Mouse (Mus musculus): ENCODE results near the gene Gstp3. TPM values are rescaled to one million over a fixed set of nuclear protein-coding genes. Genes with fewer than 3 reads are reported as not detected.

Gene Gstp3
- 26.6 TPM for total RNA-seq (2023)

DNA sequence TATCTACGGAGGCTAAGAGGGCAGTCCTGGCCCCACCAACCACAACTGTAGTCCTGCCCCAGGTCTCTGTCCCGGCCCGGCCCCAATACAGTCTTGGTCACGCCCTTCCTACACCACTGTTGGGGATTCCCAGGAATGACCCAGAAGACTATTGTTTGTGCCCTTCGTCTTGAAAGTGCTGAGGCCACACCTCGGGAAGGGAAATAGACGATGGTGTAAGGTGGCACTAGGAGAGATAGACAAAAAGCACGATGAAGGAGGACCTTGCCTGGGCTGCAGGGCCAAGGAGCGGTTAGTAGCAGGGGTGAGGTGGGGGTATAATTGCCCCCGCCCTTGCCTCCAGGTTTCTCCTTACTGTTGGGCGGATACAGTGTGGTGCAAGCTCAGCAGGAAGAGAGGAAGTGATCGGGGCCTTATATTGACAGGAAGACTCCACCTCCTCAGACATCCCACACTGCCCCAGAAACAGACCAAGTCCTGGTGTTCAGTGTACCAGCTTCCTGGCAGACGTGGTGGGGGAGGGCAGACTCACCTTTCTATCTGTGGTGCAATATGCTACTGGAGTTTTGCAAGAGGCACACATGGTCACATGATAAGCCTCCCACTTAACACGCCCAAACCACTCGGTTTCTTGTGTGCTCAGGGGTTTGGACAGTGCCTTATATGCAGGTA is at the start of gene Gstp3:
Gene Gstp3 (minus strand): TSS at position 501 of the 672 bp plus-strand sequence.

GRCm38 (mm10) chr19:4099837-4100717 is 40.7 kb upstream of the Gstp3 start, which contains the start of gene Pitpnm1:
Gene Pitpnm1, plus strand, starts transcription at chr19:4099998.

DNA sequence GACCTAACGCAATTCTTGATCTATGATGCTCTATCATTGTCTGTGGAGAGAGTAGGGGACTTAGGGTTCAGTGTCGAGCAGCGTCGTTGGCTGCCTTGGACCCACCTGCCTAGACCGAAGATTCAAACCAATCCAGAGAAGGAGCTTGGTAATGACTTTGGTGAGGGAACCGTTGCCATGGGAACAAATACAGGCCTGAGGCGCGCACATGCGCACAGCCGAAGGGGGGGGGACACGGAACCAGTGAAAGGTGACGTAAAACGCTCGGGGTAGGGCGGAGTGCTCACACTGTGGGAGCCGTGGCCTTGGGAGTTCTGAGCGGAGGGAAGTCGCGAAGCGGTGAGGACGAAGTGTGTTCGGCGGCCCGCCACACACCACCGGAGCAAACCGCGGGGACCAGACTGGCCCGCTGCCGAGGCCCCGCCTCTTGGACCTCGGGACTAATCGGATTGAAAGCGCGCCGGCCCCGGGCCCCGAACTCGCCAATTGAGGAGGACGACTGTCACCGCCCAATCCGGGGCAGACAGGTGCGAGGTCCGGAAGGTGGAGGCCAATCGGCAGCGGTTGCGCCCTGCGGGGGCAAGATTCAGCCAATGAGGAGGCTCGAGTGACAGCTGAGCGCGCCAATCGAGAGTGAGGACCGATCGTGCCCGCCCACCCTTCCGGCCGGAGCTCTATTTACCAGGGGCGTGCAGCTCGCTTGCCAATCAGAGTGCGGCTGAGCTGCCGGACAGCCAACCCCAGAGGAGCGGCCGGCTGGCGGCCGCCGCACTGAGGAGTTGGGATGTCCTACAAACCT is 37.5 kb upstream of the Gstp3 start, which contains the start of gene Cdk2ap2:
Gene Cdk2ap2 (plus strand): TSS at position 541 of the 799 bp plus-strand sequence.

DNA sequence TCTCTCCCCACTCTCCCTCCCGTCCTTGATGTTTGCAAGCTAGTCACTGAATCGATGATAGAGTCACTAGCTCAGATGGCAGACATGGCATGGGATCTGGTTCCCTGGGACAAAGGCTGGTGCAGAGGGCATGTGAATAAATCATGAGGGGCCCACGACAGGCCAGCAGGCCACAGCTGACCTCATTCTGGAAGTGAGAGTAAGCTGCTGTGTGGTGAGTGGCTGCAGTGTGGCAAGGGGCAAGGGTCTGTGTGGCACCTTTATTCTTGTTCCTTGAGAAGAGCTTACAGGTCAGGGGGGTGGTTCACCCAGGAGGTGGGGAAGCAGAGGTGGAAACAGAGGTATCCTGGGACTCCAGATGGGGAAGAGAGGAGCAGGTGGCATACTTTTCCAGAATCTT is 22.0 kb upstream of the Gstp3 start, which contains the start of gene Cabp2:
Gene Cabp2 (plus strand): TSS at position 185 of the 400 bp plus-strand sequence.

GRCm38 (mm10) chr19:4045966-4046865 is 13.2 kb downstream of the Gstp3 start, which contains the start of gene Gstp2:
Gene Gstp2, minus strand, starts transcription at chr19:4046023.

DNA sequence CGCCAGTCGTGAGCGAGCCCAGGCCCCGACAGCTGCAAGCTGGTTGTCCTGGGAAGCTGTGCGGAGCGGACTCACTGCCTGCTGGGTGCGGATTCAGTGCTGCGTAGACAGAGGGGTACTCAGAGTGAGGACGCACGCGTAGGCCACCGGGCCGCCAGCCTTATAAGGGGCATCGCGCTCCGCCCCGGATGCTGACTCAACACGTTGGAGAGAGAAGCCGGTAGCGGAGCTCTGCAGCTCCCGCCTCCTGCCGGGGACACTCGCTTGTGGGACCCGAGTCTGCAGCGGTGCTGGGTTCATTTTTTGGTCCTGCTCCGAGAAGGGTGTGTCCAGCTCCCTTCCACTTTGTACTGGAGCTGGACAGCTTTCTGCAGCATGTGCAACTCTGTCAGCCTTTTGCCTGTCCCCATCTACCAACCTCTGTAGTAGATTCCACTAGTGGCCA is 21.6 kb downstream of the Gstp3 start, which contains the start of gene Gstp1:
Gene Gstp1 (minus strand): TSS at position 198 of the 445 bp plus-strand sequence.

DNA sequence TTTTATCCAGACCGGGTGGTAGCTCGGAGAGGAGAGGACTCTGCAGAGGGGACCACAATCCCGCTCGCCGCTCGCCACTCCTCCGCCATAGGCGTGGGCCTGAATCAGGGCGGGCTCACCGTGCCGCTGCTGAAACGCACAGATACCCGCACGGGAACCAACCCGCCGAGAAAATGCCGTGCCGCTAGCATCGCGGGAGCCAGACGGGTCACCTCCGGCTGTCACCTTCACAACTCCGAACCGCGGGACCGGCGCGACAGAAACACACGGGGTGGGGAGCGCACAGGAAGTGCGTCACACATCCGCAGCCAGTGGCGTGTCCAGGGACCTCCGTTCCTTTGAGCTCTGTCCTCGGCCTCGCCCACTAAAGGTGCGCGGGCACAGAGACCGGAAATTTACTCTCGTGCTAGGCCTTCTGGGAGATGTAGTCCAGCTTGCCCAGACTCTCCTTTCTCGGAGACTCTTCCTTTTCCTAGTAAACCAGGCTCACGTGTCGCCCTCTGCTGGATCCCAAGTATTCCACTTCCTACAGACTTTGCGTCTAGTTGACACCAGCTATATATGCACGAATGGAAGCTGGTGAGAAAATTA is 46.8 kb downstream of the Gstp3 start, which contains the start of gene Ndufv1:
Gene Ndufv1 (minus strand): TSS at position 375 of the 591 bp plus-strand sequence.

Other genes with a start within 250 kb of the Gstp3 start
- gene Chka, start 207.8 kb downstream of the Gstp3 start, total RNA-seq (2023), result 58.8 TPM
- gene Tcirg1, start 152.4 kb downstream of the Gstp3 start, total RNA-seq (2023), result 83.4 TPM
- 52.9 TPM for gene Ndufs8, start 146.8 kb downstream of the Gstp3 start, total RNA-seq (2023)
- 1.6 TPM for gene Aldh3b1, start 129.8 kb downstream of the Gstp3 start, total RNA-seq (2023)
- 43.8 TPM for gene Unc93b1, start 124.4 kb downstream of the Gstp3 start, total RNA-seq (2023)
- gene Aldh3b3, start 100.9 kb downstream of the Gstp3 start, total RNA-seq (2023), result not detected
- gene Aldh3b2, start 87.2 kb downstream of the Gstp3 start, total RNA-seq (2023), result not detected
- not detected for gene Acy3, start 73.0 kb downstream of the Gstp3 start, total RNA-seq (2023)
- gene Tbx10, start 66.8 kb downstream of the Gstp3 start, total RNA-seq (2023), result not detected
- gene Nudt8, start 59.0 kb downstream of the Gstp3 start, total RNA-seq (2023), result 8.7 TPM
- gene Gm49405, start 58.9 kb downstream of the Gstp3 start, total RNA-seq (2023), result 2.3 TPM
- gene Doc2g, start 56.3 kb downstream of the Gstp3 start, total RNA-seq (2023), result 5.1 TPM
- gene Ndufv1, start 46.8 kb downstream of the Gstp3 start, total RNA-seq (2023), result 109 TPM
- gene Gstp1, start 21.6 kb downstream of the Gstp3 start, total RNA-seq (2023), result 191 TPM
- gene Gstp2, start 13.5 kb downstream of the Gstp3 start, total RNA-seq (2023), result 32.5 TPM
- gene Cabp2, start 22.0 kb upstream of the Gstp3 start, total RNA-seq (2023), result not detected
- 161 TPM for gene Cdk2ap2, start 37.6 kb upstream of the Gstp3 start, total RNA-seq (2023)
- 317 TPM for gene Pitpnm1, start 40.4 kb upstream of the Gstp3 start, total RNA-seq (2023)
- gene Aip, start 66.3 kb upstream of the Gstp3 start, total RNA-seq (2023), result 134 TPM
- 0.58 TPM for gene Gpr152, start 80.2 kb upstream of the Gstp3 start, total RNA-seq (2023)
- 0.37 TPM for gene Cabp4, start 84.5 kb upstream of the Gstp3 start, total RNA-seq (2023)
- gene Coro1b, start 89.0 kb upstream of the Gstp3 start, total RNA-seq (2023), result 125 TPM
- gene Ptprcap, start 94.0 kb upstream of the Gstp3 start, total RNA-seq (2023), result 302 TPM
- 35.9 TPM for gene Rps6kb2, start 103.8 kb upstream of the Gstp3 start, total RNA-seq (2023)
- 63.4 TPM for gene Carns1, start 115.9 kb upstream of the Gstp3 start, total RNA-seq (2023)
- gene Tbc1d10c, start 131.7 kb upstream of the Gstp3 start, total RNA-seq (2023), result 309 TPM
- 343 TPM for gene Ppp1ca, start 132.5 kb upstream of the Gstp3 start, total RNA-seq (2023)
- 44.6 TPM for gene Rad9a, start 142.1 kb upstream of the Gstp3 start, total RNA-seq (2023)
- gene Clcf1, start 154.7 kb upstream of the Gstp3 start, total RNA-seq (2023), result 197 TPM
- gene AC109138.7, start 154.8 kb upstream of the Gstp3 start, total RNA-seq (2023), result not detected
- gene Pold4, start 172.3 kb upstream of the Gstp3 start, total RNA-seq (2023), result 55.7 TPM
- 13.6 TPM for gene Ssh3, start 209.6 kb upstream of the Gstp3 start, total RNA-seq (2023)
- 17.4 TPM for gene Ankrd13d, start 223.6 kb upstream of the Gstp3 start, total RNA-seq (2023)
- gene Grk2, start 246.7 kb upstream of the Gstp3 start, total RNA-seq (2023), result 359 TPM

Data from CD8-positive naive resting alpha-beta T cell, adult 57 days (primary cell).